Mouse (Mus musculus) limb, embryonic 12.5 days (tissue): Measurements from ENCODE around the gene Il11. TPM values are rescaled to one million over a fixed set of nuclear protein-coding genes. Genes with fewer than 3 reads are reported as not detected.
A peak's percentile ranks its signal among the peaks of the same experiment; 100 is the strongest.

Source experiments
- ATAC-seq: fragments of 200-750 bp; cut with Nextera tagmentation; 2 replicates; pipeline ENCODE4 v1.8.0; 2017; ENCODE audit warnings: low read depth, moderate TSS enrichment; ENCODE audit not compliant: insufficient number of reproducible peaks, insufficient read depth, low FRiP score, low TSS enrichment
- H3K27ac ChIP-seq: fragments of 300-500 bp; sonication (generic); 2 replicates; pipeline ENCODE4 v1.5.1; 2016; ENCODE audit warnings: mild to moderate bottlenecking, moderate library complexity
- H3K27me3 ChIP-seq: fragments of 300-500 bp; sonication (generic); 2 replicates; pipeline ENCODE4 v1.6.1; 2016; ENCODE audit warnings: mild to moderate bottlenecking, moderate library complexity
- H3K36me3 ChIP-seq: fragments of 300-500 bp; sonication (generic); 2 replicates; pipeline ENCODE4 v1.6.1; 2016; ENCODE audit warnings: mild to moderate bottlenecking, moderate library complexity
- H3K4me1 ChIP-seq: fragments of 300-500 bp; sonication (generic); replicated peaks from 2 replicates; pipeline ENCODE4 v1.6.1; 2016
- H3K4me2 ChIP-seq: fragments of 300-500 bp; sonication (generic); 2 replicates; pipeline ENCODE4 v1.6.1; 2016; ENCODE audit warnings: mild to moderate bottlenecking, moderate library complexity
- H3K4me3 ChIP-seq: fragments of 300-500 bp; sonication (generic); replicated peaks from 2 replicates; pipeline ENCODE4 v1.5.1; 2016; ENCODE audit warnings: mild to moderate bottlenecking
- H3K9ac ChIP-seq: fragments of 300-500 bp; sonication (generic); replicated peaks from 2 replicates; pipeline ENCODE4 v1.6.1; 2016; ENCODE audit warnings: mild to moderate bottlenecking, moderate library complexity
- H3K9me3 ChIP-seq: fragments of 300-500 bp; sonication (generic); 2 replicates; pipeline ENCODE4 v1.6.1; 2016; ENCODE audit warnings: mild to moderate bottlenecking, moderate library complexity
- WGBS: fragments of 180-500 bp; shearing (Covaris S2); methylation state at CpG from one replicate; pipeline ENCODE4 v1.1.7; 2016; 5-methylcytosine and 5-hydroxymethylcytosine counted together
- polyA plus RNA-seq: library from polyadenylated mRNA; unstranded; fragments of >200 nt; fragmentation: Nextera tagmentation; extraction: Ambion mirVana; gene quantifications from 2 replicates; pipeline ENCODE4 v1.2.1, GENCODE M21; 2016

The Il11 gene
- polyA plus RNA-seq, 1 experiment from 2014 or later: not detected

- Histone ChIP-seq H3K4me2 (no peak overlapping the region), H3K4me1 (peaks cover 20% of the 10 kb centered on the region), H3K27ac (no peak overlapping the region), H3K9ac (no peak overlapping the region), H3K27me3 (peaks cover 49% of the 10 kb centered on the region), H3K36me3 (no peaks in the 10 kb centered on the region), H3K4me3 (no peak overlapping the region), H3K9me3 (no peaks in the 10 kb centered on the region)
- WGBS: 45% methylated on average over 3 of the region's 3 CpGs
- no peak for ATAC-seq
Measured at GRCm38 (mm10) chr7:4782130-4782529, 529 bp downstream of the Il11 start.

- Histone ChIP-seq H3K4me3 (no peak overlapping the region), H3K9ac (no peak overlapping the region; the same call in 1 of the 2 replicates), H3K4me2 (no peak overlapping the region), H3K27ac (no peak overlapping the region), H3K9me3 (no peaks in the 10 kb centered on the region), H3K27me3 (peaks cover 71% of the 10 kb centered on the region), H3K4me1 (peaks cover 24% of the 10 kb centered on the region), H3K36me3 (no peaks in the 10 kb centered on the region)
- ATAC-seq: no peak
- WGBS: 46% methylated on average over 5 of the region's 5 CpGs
Measured at GRCm38 (mm10) chr7:4779921-4780320, 2.7 kb downstream of the Il11 start.

GRCm38 (mm10) chr7:4777851-4778637, 4.6 kb downstream of the Il11 start:
- WGBS: 5% methylated on average over 14 of the region's 20 CpGs
- Histone ChIP-seq H3K27me3 (peaks cover 79% of the 10 kb centered on the region), H3K9ac (peak overlapping the region; percentile 19; the same call in 1 of the 2 replicates), H3K4me3 (peak overlapping the region; percentile 34; the same call in 1 of the 2 replicates), H3K9me3 (no peaks in the 10 kb centered on the region), H3K27ac (no peak overlapping the region), H3K36me3 (no peaks in the 10 kb centered on the region), H3K4me1 (peaks cover 24% of the 10 kb centered on the region), H3K4me2 (peak overlapping the region; percentile 54)
- 0 out of 2 replicates have a peak, but pooled peaks have one; percentile 13 for ATAC-seq

GRCm38 (mm10) chr7:4776861-4777830, 5.5 kb downstream of the Il11 start:
- ATAC-seq: peak; percentile 85
- H3K36me3 ChIP-seq: no peaks in the 10 kb centered on the region
- 1% methylated on average over 41 of the region's 56 CpGs for WGBS
- peaks cover 71% of the 10 kb centered on the region for H3K27me3 ChIP-seq
- H3K9me3 ChIP-seq: no peaks in the 10 kb centered on the region
- H3K9ac ChIP-seq: peak overlapping the region; percentile 19; the same call in 1 of the 2 replicates
- peaks cover 24% of the 10 kb centered on the region for H3K4me1 ChIP-seq
- no peak overlapping the region for H3K27ac ChIP-seq
- H3K4me3 ChIP-seq: peak overlapping the region; percentile 34
- H3K4me2 ChIP-seq: peak overlapping the region; percentile 54

GRCm38 (mm10) chr7:4776131-4776530, 6.5 kb downstream of the Il11 start:
- H3K4me1 ChIP-seq: peaks cover 22% of the 10 kb centered on the region
- WGBS: 50% methylated on average over 10 of the region's 10 CpGs
- H3K27me3 ChIP-seq: peaks cover 61% of the 10 kb centered on the region
- no peak overlapping the region for H3K4me3 ChIP-seq
- no peaks in the 10 kb centered on the region for H3K36me3 ChIP-seq
- no peak for ATAC-seq
- no peak overlapping the region for H3K27ac ChIP-seq
- H3K9me3 ChIP-seq: no peaks in the 10 kb centered on the region
- no peak overlapping the region for H3K9ac ChIP-seq
- no peak overlapping the region for H3K4me2 ChIP-seq

- H3K4me3 ChIP-seq: no peak within 1 kb of the TSS
- no peaks in the 10 kb centered on the region for H3K4me1 ChIP-seq
- ATAC-seq: no peak
- peaks cover 21% of the 10 kb centered on the region for H3K27me3 ChIP-seq
- H3K9me3 ChIP-seq: no peaks in the 10 kb centered on the region
- 65% methylated on average over 3 of the region's 5 CpGs for WGBS
- H3K4me2 ChIP-seq: no peak within 1 kb of the TSS
- H3K36me3 ChIP-seq: no peaks in the 10 kb centered on the region
- H3K9ac ChIP-seq: no peak within 1 kb of the TSS; the same call in 1 of the 2 replicates
- no peak within 1 kb of the TSS for H3K27ac ChIP-seq
Measured at GRCm38 (mm10) chr7:4771202-4771601, 11.5 kb downstream of the Il11 start, which contains the start of gene Fam71e2. Gene Fam71e2 (minus strand): TSS chr7:4771302.

GRCm38 (mm10) chr7:4764946-4765710, 17.5 kb downstream of the Il11 start:
- H3K36me3 ChIP-seq: no peaks in the 10 kb centered on the region
- H3K27ac ChIP-seq: no peak overlapping the region
- peak overlapping the region; percentile 7; the same call in 1 of the 2 replicates for H3K4me2 ChIP-seq
- no peak overlapping the region for H3K4me3 ChIP-seq
- H3K4me1 ChIP-seq: no peaks in the 10 kb centered on the region
- ATAC-seq: no peak
- 19% methylated on average over 4 of the region's 4 CpGs for WGBS
- H3K9ac ChIP-seq: peak overlapping the region; percentile 14; the same call in 1 of the 2 replicates
- no peaks in the 10 kb centered on the region for H3K9me3 ChIP-seq
- no peaks in the 10 kb centered on the region for H3K27me3 ChIP-seq

GRCm38 (mm10) chr7:4759670-4760069, 23.0 kb downstream of the Il11 start:
- Histone ChIP-seq H3K4me1 (no peaks in the 10 kb centered on the region), H3K4me3 (no peak overlapping the region), H3K36me3 (no peaks in the 10 kb centered on the region), H3K4me2 (no peak overlapping the region), H3K9ac (no peak overlapping the region), H3K9me3 (0 out of 2 replicates have a peak, but pooled peaks cover 5% of the 10 kb centered on the region), H3K27ac (no peak overlapping the region), H3K27me3 (no peaks in the 10 kb centered on the region)
- no peak for ATAC-seq
- WGBS: 50% methylated on average over 1 of the region's 1 CpGs

- Histone ChIP-seq H3K9me3 (0 out of 2 replicates have a peak, but pooled peaks cover 5% of the 10 kb centered on the region), H3K27me3 (no peaks in the 10 kb centered on the region), H3K27ac (peak within 1 kb of the TSS; percentile 87), H3K4me1 (peaks cover 12% of the 10 kb centered on the region), H3K4me2 (peak within 1 kb of the TSS; percentile 61), H3K4me3 (peak within 1 kb of the TSS; percentile 44), H3K9ac (peak within 1 kb of the TSS; percentile 42), H3K36me3 (peaks cover 4% of the 10 kb centered on the region; the same call in 1 of the 2 replicates)
- 5% methylated on average over 24 of the region's 24 CpGs for WGBS
- ATAC-seq: peak; percentile 93
Measured at GRCm38 (mm10) chr7:4752821-4753570, 29.7 kb downstream of the Il11 start, which contains the start of gene Cox6b2. Gene Cox6b2 (minus strand): TSS chr7:4753094.
